Mouse (Mus musculus): ENCODE data around the gene Ttc34. TPM values are rescaled to one million over a fixed set of nuclear protein-coding genes. Genes with fewer than 3 reads are reported as not detected.

The Ttc34 gene
- polyA plus RNA-seq, 1 experiment = 0.18 TPM

GRCm38 (mm10) chr4:154910606-154911522 is 73.6 kb downstream of the Ttc34 start:
- H3K27me3 ChIP-seq (ENCODE audit: control insufficient read depth, insufficient read depth, low read length) = no peaks in the 10 kb centered on the region
- H3K27ac ChIP-seq (ENCODE audit: control insufficient read depth, insufficient read depth, low read length) = peak overlapping the region; percentile 13; the same call in 1 of the 2 replicates
- H3K36me3 ChIP-seq (ENCODE audit: control insufficient read depth, insufficient read depth, low read length) = no peaks in the 10 kb centered on the region
- 68% methylated on average over 15 of the region's 15 CpGs for WGBS
- H3K4me3 ChIP-seq (ENCODE audit: control insufficient read depth, insufficient read depth, low read length) = no peak overlapping the region
- H3K4me1 ChIP-seq (replicated peaks; ENCODE audit: control insufficient read depth, insufficient read depth, low read length) = peaks cover 6% of the 10 kb centered on the region; the same call in 1 of the 2 replicates
- no peak for TF ChIP-seq CTCF (IDR thresholded peaks at IDR 0.05; ENCODE audit: borderline replicate concordance, control insufficient read depth, extremely low read depth, insufficient read depth, low read length, poor library complexity)
- no peak for TF ChIP-seq POLR2A (IDR thresholded peaks at IDR 0.05; ENCODE audit: control insufficient read depth, extremely low read depth, insufficient read depth, low read length, poor library complexity)
- no peak for DNase-seq

DNA sequence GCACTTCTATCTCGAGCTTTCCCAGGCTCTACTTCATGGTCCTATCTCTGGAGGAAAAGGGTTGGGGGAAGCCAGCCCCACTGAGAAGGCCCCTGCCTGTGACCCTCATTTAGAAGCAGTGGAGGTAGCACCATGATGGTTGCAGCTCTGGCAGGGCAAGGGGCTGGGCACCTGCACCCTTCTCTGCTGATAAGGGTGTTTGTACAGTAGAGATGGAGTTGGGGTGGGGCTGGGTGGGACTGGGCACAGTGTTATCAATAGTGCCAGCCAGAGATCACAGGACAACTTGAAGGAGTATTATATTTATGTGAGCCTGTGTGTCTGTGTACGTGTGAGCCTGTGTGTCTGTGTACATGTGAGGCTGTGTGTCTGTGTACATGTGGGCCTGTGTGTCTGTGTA is 74.4 kb downstream of the Ttc34 start:
- Histone ChIP-seq H3K36me3 (ENCODE audit: control insufficient read depth, insufficient read depth, low read length) (no peaks in the 10 kb centered on the region), H3K4me1 (replicated peaks; ENCODE audit: control insufficient read depth, insufficient read depth, low read length) (peaks cover 6% of the 10 kb centered on the region; the same call in 1 of the 2 replicates), H3K4me3 (ENCODE audit: control insufficient read depth, insufficient read depth, low read length) (no peak overlapping the region), H3K27me3 (ENCODE audit: control insufficient read depth, insufficient read depth, low read length) (no peaks in the 10 kb centered on the region), H3K27ac (ENCODE audit: control insufficient read depth, insufficient read depth, low read length) (no peak overlapping the region)
- TF ChIP-seq CTCF (IDR thresholded peaks at IDR 0.05; ENCODE audit: borderline replicate concordance, control insufficient read depth, extremely low read depth, insufficient read depth, low read length, poor library complexity) = no peak
- TF ChIP-seq POLR2A (IDR thresholded peaks at IDR 0.05; ENCODE audit: control insufficient read depth, extremely low read depth, insufficient read depth, low read length, poor library complexity) = no peak
- WGBS = 82% methylated on average over 2 of the region's 2 CpGs
- no peak for DNase-seq

DNA sequence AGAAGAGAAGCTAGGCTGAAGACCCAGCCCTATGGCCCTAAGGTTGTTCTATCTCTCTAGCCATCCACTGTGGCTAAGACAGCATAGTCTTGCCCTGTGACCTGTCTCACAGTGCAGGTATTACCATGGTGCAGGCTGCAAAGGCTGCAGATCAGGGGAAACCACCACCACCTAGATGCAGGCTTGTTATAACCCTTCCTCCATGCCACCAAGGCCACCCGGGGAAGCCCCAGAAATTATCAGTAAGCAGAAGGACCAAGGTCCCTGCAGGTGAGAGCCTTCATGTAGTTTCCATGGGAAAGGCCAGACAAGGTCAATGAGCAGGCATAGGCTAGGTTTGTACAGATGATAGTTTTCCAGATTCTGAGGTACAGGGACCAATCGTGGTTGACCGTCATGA is 76.6 kb downstream of the Ttc34 start:
- 95% methylated on average over 3 of the region's 3 CpGs for WGBS
- H3K27me3 ChIP-seq (ENCODE audit: control insufficient read depth, insufficient read depth, low read length) = no peaks in the 10 kb centered on the region
- H3K4me3 ChIP-seq (ENCODE audit: control insufficient read depth, insufficient read depth, low read length) = no peak overlapping the region
- no peak for TF ChIP-seq CTCF (IDR thresholded peaks at IDR 0.05; ENCODE audit: borderline replicate concordance, control insufficient read depth, extremely low read depth, insufficient read depth, low read length, poor library complexity)
- no peak for TF ChIP-seq POLR2A (IDR thresholded peaks at IDR 0.05; ENCODE audit: control insufficient read depth, extremely low read depth, insufficient read depth, low read length, poor library complexity)
- DNase-seq = no peak
- H3K27ac ChIP-seq (ENCODE audit: control insufficient read depth, insufficient read depth, low read length) = no peak overlapping the region
- H3K36me3 ChIP-seq (ENCODE audit: control insufficient read depth, insufficient read depth, low read length) = peaks cover 13% of the 10 kb centered on the region
- peaks cover 4% of the 10 kb centered on the region; the same call in 1 of the 2 replicates for H3K4me1 ChIP-seq (replicated peaks; ENCODE audit: control insufficient read depth, insufficient read depth, low read length)

GRCm38 (mm10) chr4:154914252-154914651 is 77.0 kb downstream of the Ttc34 start:
- WGBS = over 99% methylated on average over 4 of the region's 4 CpGs
- Histone ChIP-seq H3K36me3 (ENCODE audit: control insufficient read depth, insufficient read depth, low read length) (peaks cover 13% of the 10 kb centered on the region), H3K4me1 (replicated peaks; ENCODE audit: control insufficient read depth, insufficient read depth, low read length) (peaks cover 4% of the 10 kb centered on the region; the same call in 1 of the 2 replicates), H3K27ac (ENCODE audit: control insufficient read depth, insufficient read depth, low read length) (no peak overlapping the region), H3K27me3 (ENCODE audit: control insufficient read depth, insufficient read depth, low read length) (no peaks in the 10 kb centered on the region), H3K4me3 (ENCODE audit: control insufficient read depth, insufficient read depth, low read length) (no peak overlapping the region)
- no peak for TF ChIP-seq CTCF (IDR thresholded peaks at IDR 0.05; ENCODE audit: borderline replicate concordance, control insufficient read depth, extremely low read depth, insufficient read depth, low read length, poor library complexity)
- TF ChIP-seq POLR2A (IDR thresholded peaks at IDR 0.05; ENCODE audit: control insufficient read depth, extremely low read depth, insufficient read depth, low read length, poor library complexity) = no peak
- DNase-seq = no peak

DNA sequence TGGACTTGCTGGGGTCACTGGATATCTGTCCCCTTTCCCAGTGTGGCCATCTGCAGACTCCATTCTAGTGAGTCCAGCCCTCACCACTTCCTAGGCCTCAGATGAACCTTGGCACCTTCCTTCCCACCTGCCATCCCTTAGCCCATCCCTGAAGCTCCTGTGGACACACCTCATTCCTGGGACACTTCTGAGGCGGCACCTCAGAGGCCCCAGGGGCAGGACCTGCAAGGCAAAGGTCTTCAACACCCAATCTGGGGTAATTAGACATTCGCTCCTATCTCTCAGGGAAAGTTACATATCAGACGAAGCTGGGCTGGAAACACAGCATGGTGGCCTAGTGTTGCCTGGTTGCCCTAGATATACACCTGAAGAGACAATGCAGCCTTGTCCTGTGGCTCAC is 77.4 kb downstream of the Ttc34 start:
- Histone ChIP-seq H3K27me3 (ENCODE audit: control insufficient read depth, insufficient read depth, low read length) (no peaks in the 10 kb centered on the region), H3K27ac (ENCODE audit: control insufficient read depth, insufficient read depth, low read length) (no peak overlapping the region), H3K4me3 (ENCODE audit: control insufficient read depth, insufficient read depth, low read length) (no peak overlapping the region), H3K36me3 (ENCODE audit: control insufficient read depth, insufficient read depth, low read length) (peaks cover 13% of the 10 kb centered on the region), H3K4me1 (replicated peaks; ENCODE audit: control insufficient read depth, insufficient read depth, low read length) (peaks cover 4% of the 10 kb centered on the region; the same call in 1 of the 2 replicates)
- 94% methylated on average over 3 of the region's 3 CpGs for WGBS
- no peak for TF ChIP-seq POLR2A (IDR thresholded peaks at IDR 0.05; ENCODE audit: control insufficient read depth, extremely low read depth, insufficient read depth, low read length, poor library complexity)
- TF ChIP-seq CTCF (IDR thresholded peaks at IDR 0.05; ENCODE audit: borderline replicate concordance, control insufficient read depth, extremely low read depth, insufficient read depth, low read length, poor library complexity) = no peak
- no peak for DNase-seq

GRCm38 (mm10) chr4:154915286-154915685 is 78.0 kb downstream of the Ttc34 start:
- no peak for TF ChIP-seq POLR2A (IDR thresholded peaks at IDR 0.05; ENCODE audit: control insufficient read depth, extremely low read depth, insufficient read depth, low read length, poor library complexity)
- TF ChIP-seq CTCF (IDR thresholded peaks at IDR 0.05; ENCODE audit: borderline replicate concordance, control insufficient read depth, extremely low read depth, insufficient read depth, low read length, poor library complexity) = no peak
- peaks cover 13% of the 10 kb centered on the region for H3K36me3 ChIP-seq (ENCODE audit: control insufficient read depth, insufficient read depth, low read length)
- no peak overlapping the region for H3K4me3 ChIP-seq (ENCODE audit: control insufficient read depth, insufficient read depth, low read length)
- 29% methylated on average over 10 of the region's 10 CpGs for WGBS
- DNase-seq = no peak
- H3K27me3 ChIP-seq (ENCODE audit: control insufficient read depth, insufficient read depth, low read length) = no peaks in the 10 kb centered on the region
- H3K27ac ChIP-seq (ENCODE audit: control insufficient read depth, insufficient read depth, low read length) = no peak overlapping the region
- H3K4me1 ChIP-seq (replicated peaks; ENCODE audit: control insufficient read depth, insufficient read depth, low read length) = peaks cover 4% of the 10 kb centered on the region; the same call in 1 of the 2 replicates
